Mouse (Mus musculus) neural tube, embryonic 12.5 days (tissue): ENCODE measurements at regions not wholly inside any gene's neighbourhood (a gene's known extent, or its start where the extent isn't known, plus 50 kb on each side); places are given as distances from the start of the nearest gene placed in this dataset.

ENCODE experiments used
- ATAC-seq: fragments of 200-750 bp; cut with Nextera tagmentation; 2 replicates; pipeline ENCODE4 v1.8.0; 2017; ENCODE audit warnings: low read depth, mild to moderate bottlenecking, moderate TSS enrichment, moderate library complexity; ENCODE audit not compliant: low FRiP score
- H3K27ac ChIP-seq: fragments of 300-500 bp; sonication (generic); 2 replicates; pipeline ENCODE4 v1.5.1; 2016
- H3K27me3 ChIP-seq: fragments of 300-500 bp; sonication (generic); replicated peaks from 2 replicates; pipeline ENCODE4 v1.6.1; 2016; ENCODE audit warnings: mild to moderate bottlenecking
- H3K36me3 ChIP-seq: fragments of 300-500 bp; sonication (generic); 2 replicates; pipeline ENCODE4 v1.6.1; 2016; ENCODE audit warnings: mild to moderate bottlenecking
- H3K4me1 ChIP-seq: fragments of 300-500 bp; sonication (generic); 2 replicates; pipeline ENCODE4 v1.6.1; 2016
- H3K4me2 ChIP-seq: fragments of 300-500 bp; sonication (generic); replicated peaks from 2 replicates; pipeline ENCODE4 v1.6.1; 2016; ENCODE audit warnings: mild to moderate bottlenecking
- H3K4me3 ChIP-seq: fragments of 300-500 bp; sonication (generic); 2 replicates; pipeline ENCODE4 v1.5.1; 2016
- H3K9ac ChIP-seq: fragments of 300-500 bp; sonication (generic); 2 replicates; pipeline ENCODE4 v1.6.1; 2016; ENCODE audit warnings: mild to moderate bottlenecking
- H3K9me3 ChIP-seq: fragments of 300-500 bp; sonication (generic); 2 replicates; pipeline ENCODE4 v1.6.1; 2016; ENCODE audit warnings: mild to moderate bottlenecking
- WGBS: fragments of 180-500 bp; shearing (Covaris S2); methylation state at CpG from one replicate; pipeline ENCODE4 v1.1.7; 2016; 5-methylcytosine and 5-hydroxymethylcytosine counted together

DNA sequence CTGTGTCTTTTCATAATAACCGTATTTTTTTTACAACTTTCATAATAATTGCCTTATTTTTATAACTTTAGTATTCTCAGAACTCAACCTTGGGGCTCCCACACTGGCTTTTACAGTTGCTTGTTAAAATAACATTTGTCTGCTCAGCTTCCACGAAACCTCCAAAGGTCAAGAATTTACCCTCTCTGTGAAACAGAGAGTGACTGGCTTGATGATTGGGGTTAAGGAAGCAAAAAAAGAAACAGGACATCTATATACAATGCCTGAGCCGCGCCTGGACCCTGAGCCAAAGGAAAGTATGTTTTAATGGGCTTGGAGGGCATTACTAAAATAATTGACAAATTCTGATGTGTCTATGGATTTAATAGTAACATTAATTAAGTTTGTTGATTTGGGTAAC, 160.0 kb upstream of the Noct start:
- no peak overlapping the region for H3K9ac ChIP-seq
- no peak overlapping the region for H3K4me2 ChIP-seq
- H3K4me1 ChIP-seq: peaks cover 13% of the 10 kb centered on the region
- H3K4me3 ChIP-seq: no peak overlapping the region
- 54% methylated on average over 4 of the region's 4 CpGs for WGBS
- H3K27me3 ChIP-seq: no peaks in the 10 kb centered on the region
- no peaks in the 10 kb centered on the region for H3K9me3 ChIP-seq
- no peak overlapping the region for H3K27ac ChIP-seq
- no peaks in the 10 kb centered on the region for H3K36me3 ChIP-seq
- no peak for ATAC-seq

GRCm38 (mm10) chr3:51066373-51066772, 157.9 kb upstream of the Noct start:
- H3K4me1 ChIP-seq: peaks cover 13% of the 10 kb centered on the region
- no peak overlapping the region for H3K9ac ChIP-seq
- no peak overlapping the region for H3K4me3 ChIP-seq
- WGBS: 49% methylated on average over 5 of the region's 5 CpGs
- no peak overlapping the region for H3K4me2 ChIP-seq
- no peak for ATAC-seq
- H3K9me3 ChIP-seq: no peaks in the 10 kb centered on the region
- H3K27me3 ChIP-seq: no peaks in the 10 kb centered on the region
- H3K27ac ChIP-seq: no peak overlapping the region
- H3K36me3 ChIP-seq: no peaks in the 10 kb centered on the region

DNA sequence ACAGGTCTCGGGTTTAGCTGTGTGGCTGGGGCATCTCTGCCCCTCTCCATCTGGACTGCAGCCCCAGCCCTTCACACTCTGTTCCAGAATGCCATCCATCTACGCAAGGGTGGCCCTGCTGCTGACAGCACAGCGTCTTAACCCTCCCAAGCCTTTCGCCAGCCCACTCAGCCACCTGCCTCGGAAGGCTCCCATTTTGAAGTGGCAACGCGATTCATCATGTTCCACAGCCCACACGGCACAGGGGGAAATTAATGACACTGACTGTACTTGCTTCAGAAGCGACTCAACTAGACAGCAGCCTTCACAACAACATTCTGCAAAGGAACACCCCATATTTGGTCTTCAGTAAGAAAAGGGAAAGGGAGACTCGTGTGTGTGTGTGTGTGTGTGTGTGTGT, 151.8 kb upstream of the Noct start:
- Histone ChIP-seq H3K27me3 (no peaks in the 10 kb centered on the region), H3K9me3 (no peaks in the 10 kb centered on the region), H3K36me3 (no peaks in the 10 kb centered on the region), H3K4me3 (no peak overlapping the region), H3K9ac (no peak overlapping the region), H3K4me2 (no peak overlapping the region), H3K4me1 (0 out of 2 replicates have a peak, but pooled peaks cover 5% of the 10 kb centered on the region), H3K27ac (no peak overlapping the region)
- 77% methylated on average over 10 of the region's 10 CpGs for WGBS
- ATAC-seq: no peak

DNA sequence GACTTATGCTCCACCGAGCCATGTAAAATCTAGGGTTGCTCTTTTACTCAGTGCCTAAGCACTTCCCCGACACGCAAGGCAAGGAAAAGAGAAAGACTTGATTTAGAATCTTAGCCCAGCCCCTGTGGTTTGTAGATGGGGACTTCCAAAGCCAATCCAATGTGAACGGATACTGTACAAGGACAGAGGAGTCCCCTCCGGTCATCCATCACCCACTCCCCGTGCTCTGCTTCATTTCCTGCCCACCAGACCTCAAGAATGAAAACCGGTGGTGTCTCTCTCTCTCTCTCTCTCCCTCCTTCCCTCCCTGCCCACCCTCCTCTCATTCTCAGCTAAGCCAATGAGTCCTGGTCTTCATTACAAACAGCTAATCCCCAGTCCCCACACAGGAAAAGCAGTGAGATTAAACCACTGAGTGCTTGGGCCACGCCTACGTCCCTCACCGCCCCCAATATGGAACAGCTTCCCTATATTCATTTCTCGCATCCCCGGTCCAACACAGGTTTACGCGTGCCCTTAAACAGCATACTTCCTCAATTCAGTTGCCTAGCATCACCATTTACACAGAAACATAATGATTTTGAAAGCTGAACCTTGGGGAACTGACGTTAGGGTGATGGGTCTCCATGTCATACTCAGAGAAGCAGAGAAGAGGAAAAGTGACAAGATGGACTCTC, 151.1 kb upstream of the Noct start:
- Histone ChIP-seq H3K27ac (no peak overlapping the region), H3K4me3 (no peak overlapping the region), H3K9me3 (no peaks in the 10 kb centered on the region), H3K4me1 (0 out of 2 replicates have a peak, but pooled peaks cover 5% of the 10 kb centered on the region), H3K27me3 (no peaks in the 10 kb centered on the region), H3K9ac (no peak overlapping the region), H3K4me2 (no peak overlapping the region), H3K36me3 (no peaks in the 10 kb centered on the region)
- no peak for ATAC-seq
- 86% methylated on average over 15 of the region's 15 CpGs for WGBS

GRCm38 (mm10) chr3:51073743-51074319, 150.4 kb upstream of the Noct start:
- Histone ChIP-seq H3K36me3 (no peaks in the 10 kb centered on the region), H3K4me2 (no peak overlapping the region), H3K27ac (no peak overlapping the region), H3K27me3 (no peaks in the 10 kb centered on the region), H3K4me3 (no peak overlapping the region), H3K4me1 (0 out of 2 replicates have a peak, but pooled peaks cover 5% of the 10 kb centered on the region), H3K9ac (no peak overlapping the region), H3K9me3 (no peaks in the 10 kb centered on the region)
- 81% methylated on average over 7 of the region's 7 CpGs for WGBS
- ATAC-seq: no peak

DNA sequence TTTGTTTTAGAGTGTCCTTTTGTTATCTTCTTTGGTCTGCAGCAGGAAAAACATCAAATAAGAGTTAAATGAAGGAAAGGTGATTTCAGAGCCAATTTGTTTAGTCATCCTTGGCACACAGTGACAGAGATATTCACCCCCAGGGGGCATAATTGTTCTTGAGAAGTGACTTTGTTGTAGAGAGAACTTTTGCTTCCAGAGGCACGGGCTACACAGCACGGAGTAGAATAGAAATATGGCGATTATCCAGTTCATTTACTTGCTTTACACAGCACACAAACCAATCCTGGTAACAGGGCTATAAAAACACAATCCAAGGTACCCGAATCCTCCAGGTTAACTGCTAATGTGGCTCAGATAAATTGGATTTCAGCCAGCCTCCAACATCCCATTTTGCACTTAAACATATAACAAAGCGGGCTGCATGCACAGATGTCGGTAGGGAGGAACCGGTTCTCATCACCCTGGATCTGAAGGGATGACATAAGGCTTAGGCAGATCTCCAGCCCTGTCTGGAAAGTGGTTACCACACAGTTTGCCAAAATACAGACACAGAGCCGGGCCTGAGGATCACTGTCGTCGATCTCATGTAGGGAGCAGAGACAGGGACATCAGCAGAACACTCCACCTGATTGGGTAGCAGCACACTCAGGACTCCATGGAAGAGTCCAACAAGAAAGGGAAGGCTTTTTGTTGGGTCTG, 148.9 kb upstream of the Noct start:
- H3K4me3 ChIP-seq: no peak overlapping the region
- WGBS: 73% methylated on average over 10 of the region's 10 CpGs
- H3K9me3 ChIP-seq: no peaks in the 10 kb centered on the region
- no peaks in the 10 kb centered on the region for H3K27me3 ChIP-seq
- no peak overlapping the region for H3K27ac ChIP-seq
- H3K4me2 ChIP-seq: no peak overlapping the region
- ATAC-seq: no peak
- H3K36me3 ChIP-seq: no peaks in the 10 kb centered on the region
- 0 out of 2 replicates have a peak, but pooled peaks cover 5% of the 10 kb centered on the region for H3K4me1 ChIP-seq
- no peak overlapping the region for H3K9ac ChIP-seq

- Histone ChIP-seq H3K9ac (no peak overlapping the region), H3K9me3 (no peaks in the 10 kb centered on the region), H3K4me1 (0 out of 2 replicates have a peak, but pooled peaks cover 8% of the 10 kb centered on the region), H3K36me3 (no peaks in the 10 kb centered on the region), H3K27me3 (no peaks in the 10 kb centered on the region), H3K27ac (no peak overlapping the region), H3K4me2 (no peak overlapping the region), H3K4me3 (no peak overlapping the region)
- ATAC-seq: no peak
- WGBS: 49% methylated on average over 4 of the region's 4 CpGs
These were observed 145.8 kb upstream of the Noct start for GRCm38 (mm10) chr3:51078459-51078858.

DNA sequence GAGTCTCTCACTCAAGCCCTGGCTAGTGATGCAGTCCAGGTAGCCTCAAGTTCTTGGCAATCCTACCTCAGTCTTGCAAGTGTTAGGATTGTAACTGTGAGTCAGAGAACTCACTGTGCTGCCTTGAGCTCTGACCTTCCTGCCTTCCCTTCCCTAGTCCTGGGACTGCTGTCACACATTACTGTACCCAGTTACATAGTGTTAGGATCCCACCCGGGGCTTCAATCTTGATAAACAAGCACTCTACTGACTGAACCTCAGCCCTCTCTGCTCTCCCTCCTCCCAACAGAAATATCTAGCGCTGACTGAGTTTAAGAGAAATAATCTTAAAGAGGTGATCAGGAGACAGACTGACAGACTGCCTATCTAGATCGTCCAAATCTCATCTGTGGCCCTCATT, 143.8 kb upstream of the Noct start:
- no peaks in the 10 kb centered on the region for H3K36me3 ChIP-seq
- no peak overlapping the region for H3K4me3 ChIP-seq
- no peaks in the 10 kb centered on the region for H3K27me3 ChIP-seq
- WGBS: 71% methylated on average over 3 of the region's 3 CpGs
- 0 out of 2 replicates have a peak, but pooled peaks cover 4% of the 10 kb centered on the region for H3K4me1 ChIP-seq
- H3K4me2 ChIP-seq: no peak overlapping the region
- H3K9me3 ChIP-seq: no peaks in the 10 kb centered on the region
- no peak for ATAC-seq
- no peak overlapping the region for H3K9ac ChIP-seq
- no peak overlapping the region for H3K27ac ChIP-seq

DNA sequence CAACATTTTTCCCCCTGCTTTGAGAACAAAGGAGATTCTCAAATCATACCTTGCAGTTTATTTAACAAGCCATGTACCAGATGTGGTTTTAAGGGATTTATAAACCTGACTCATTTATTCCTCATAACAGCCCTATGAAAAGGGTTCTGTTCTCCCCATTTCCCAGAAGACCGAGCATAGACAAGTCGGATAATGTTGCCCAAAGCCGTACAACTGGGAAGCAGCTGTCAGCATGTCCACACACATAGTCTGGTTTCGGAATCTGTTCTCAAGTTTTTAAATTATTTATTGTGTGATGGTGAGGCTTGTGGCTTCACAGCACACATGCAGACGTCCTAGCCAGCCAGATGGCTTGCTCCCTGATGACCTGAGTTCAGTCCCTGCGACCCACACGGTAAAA, 143.4 kb upstream of the Noct start:
- WGBS: 66% methylated on average over 7 of the region's 7 CpGs
- H3K9ac ChIP-seq: no peak overlapping the region
- no peaks in the 10 kb centered on the region for H3K36me3 ChIP-seq
- H3K4me1 ChIP-seq: 0 out of 2 replicates have a peak, but pooled peaks cover 4% of the 10 kb centered on the region
- no peak overlapping the region for H3K4me3 ChIP-seq
- no peak for ATAC-seq
- no peaks in the 10 kb centered on the region for H3K9me3 ChIP-seq
- H3K27me3 ChIP-seq: no peaks in the 10 kb centered on the region
- no peak overlapping the region for H3K27ac ChIP-seq
- no peak overlapping the region for H3K4me2 ChIP-seq

DNA sequence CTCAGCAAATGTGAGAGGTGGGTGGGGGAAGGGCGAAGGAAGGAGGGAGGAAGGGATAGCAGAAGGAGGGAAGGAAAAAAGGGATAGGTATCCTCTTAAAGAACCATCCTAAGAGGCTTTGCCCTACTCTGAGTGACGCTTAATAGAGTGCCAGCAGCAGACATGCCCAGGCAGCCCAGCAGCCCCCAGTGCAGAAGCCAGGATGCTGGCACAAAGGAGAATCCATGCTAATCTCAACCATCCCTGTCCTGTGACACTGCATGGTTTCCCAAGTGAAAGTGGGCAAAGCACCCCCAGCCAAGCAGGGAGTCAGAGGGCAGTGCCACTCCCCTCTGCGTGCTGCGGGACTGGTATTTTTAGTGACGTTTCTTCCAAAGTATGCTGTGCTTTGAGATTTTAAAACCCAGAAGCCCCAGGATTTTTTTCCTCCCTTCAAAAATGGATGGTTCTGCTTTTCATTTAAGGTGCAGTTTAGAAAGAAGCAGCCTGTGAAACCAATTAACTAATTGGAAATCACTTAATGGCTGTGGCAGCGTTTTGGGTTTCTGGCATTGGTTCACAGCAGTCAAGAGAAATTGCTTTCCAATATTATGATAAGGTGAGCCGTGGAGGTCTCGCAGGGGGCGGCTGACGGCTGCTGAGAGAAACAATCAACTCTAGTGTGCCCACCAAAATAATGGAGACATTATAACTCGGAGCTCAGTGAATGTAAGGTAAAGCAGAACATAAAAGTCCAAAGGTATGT, 141.2 kb upstream of the Noct start:
- H3K4me1 ChIP-seq: peaks cover 7% of the 10 kb centered on the region; the same call in 1 of the 2 replicates
- no peak overlapping the region for H3K27ac ChIP-seq
- H3K9me3 ChIP-seq: no peaks in the 10 kb centered on the region
- no peak overlapping the region for H3K4me2 ChIP-seq
- no peaks in the 10 kb centered on the region for H3K36me3 ChIP-seq
- no peak for ATAC-seq
- H3K4me3 ChIP-seq: no peak overlapping the region
- H3K27me3 ChIP-seq: no peaks in the 10 kb centered on the region
- H3K9ac ChIP-seq: no peak overlapping the region
- 74% methylated on average over 11 of the region's 11 CpGs for WGBS

DNA sequence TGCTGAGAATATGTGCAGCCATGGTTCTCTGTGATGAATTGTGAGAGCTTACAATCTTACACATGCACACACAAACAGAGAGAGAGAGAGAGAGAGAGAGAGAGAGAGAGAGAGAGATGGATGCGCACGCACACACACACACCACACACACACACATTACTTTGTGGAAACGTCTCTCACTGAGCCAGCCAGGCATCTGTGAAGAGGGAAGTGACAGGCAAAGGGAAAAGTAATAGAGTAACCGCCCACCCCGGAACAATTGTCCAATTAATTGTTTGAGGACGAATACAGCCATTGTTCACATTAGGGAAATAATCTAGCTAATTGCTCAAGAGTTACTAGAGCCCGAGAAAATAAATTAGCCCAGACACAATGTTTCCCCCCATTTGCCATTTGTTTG, 140.7 kb upstream of the Noct start:
- Histone ChIP-seq H3K4me1 (peaks cover 7% of the 10 kb centered on the region; the same call in 1 of the 2 replicates), H3K9ac (no peak overlapping the region), H3K4me2 (no peak overlapping the region), H3K9me3 (no peaks in the 10 kb centered on the region), H3K36me3 (no peaks in the 10 kb centered on the region), H3K4me3 (no peak overlapping the region), H3K27me3 (no peaks in the 10 kb centered on the region), H3K27ac (no peak overlapping the region)
- no peak for ATAC-seq
- WGBS: 49% methylated on average over 7 of the region's 7 CpGs

GRCm38 (mm10) chr3:51086441-51086849, 137.8 kb upstream of the Noct start:
- no peak overlapping the region for H3K4me3 ChIP-seq
- no peaks in the 10 kb centered on the region for H3K27me3 ChIP-seq
- no peak overlapping the region for H3K4me2 ChIP-seq
- peaks cover 20% of the 10 kb centered on the region; the same call in 1 of the 2 replicates for H3K4me1 ChIP-seq
- no peak overlapping the region for H3K27ac ChIP-seq
- WGBS: 48% methylated on average over 10 of the region's 10 CpGs
- no peak overlapping the region for H3K9ac ChIP-seq
- H3K36me3 ChIP-seq: no peaks in the 10 kb centered on the region
- H3K9me3 ChIP-seq: no peaks in the 10 kb centered on the region
- no peak for ATAC-seq
